Mouse (Mus musculus): ENCODE data around the gene Mmp19.
A peak's percentile ranks its signal among the peaks of the same experiment; 100 is the strongest.
"Not testable (repeated sequence)": the region's sequence is repeated elsewhere in the genome, so short reads cannot be mapped to it uniquely, and the experiment has no call there.

Gene Mmp19

GRCm38 (mm10) chr10:128801981-128802495, 11.3 kb downstream of the Mmp19 start:
- no peak for DNase-seq (ENCODE audit: extremely low spot score)

DNA sequence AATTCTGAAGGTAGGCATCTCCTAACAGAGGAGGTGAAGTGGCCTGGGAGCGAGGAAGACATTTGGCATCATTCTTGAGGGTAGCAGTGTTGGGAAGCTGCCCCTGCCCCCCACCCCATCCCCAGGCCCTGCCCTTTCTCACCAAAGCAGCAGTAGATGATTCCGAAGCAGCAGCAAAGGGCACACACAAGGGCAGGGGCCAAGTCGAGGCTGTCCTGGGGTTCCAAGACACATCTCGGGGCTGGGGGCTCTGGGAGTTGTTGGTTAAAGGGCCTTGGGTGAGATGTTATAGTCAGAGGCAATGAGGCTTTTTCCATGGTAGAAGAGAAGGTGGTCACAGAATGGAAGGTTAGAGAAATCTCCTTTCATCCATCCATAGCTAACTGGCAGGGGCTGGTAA, 12.2 kb downstream of the Mmp19 start:
- no peak for DNase-seq (ENCODE audit: extremely low spot score)

DNA sequence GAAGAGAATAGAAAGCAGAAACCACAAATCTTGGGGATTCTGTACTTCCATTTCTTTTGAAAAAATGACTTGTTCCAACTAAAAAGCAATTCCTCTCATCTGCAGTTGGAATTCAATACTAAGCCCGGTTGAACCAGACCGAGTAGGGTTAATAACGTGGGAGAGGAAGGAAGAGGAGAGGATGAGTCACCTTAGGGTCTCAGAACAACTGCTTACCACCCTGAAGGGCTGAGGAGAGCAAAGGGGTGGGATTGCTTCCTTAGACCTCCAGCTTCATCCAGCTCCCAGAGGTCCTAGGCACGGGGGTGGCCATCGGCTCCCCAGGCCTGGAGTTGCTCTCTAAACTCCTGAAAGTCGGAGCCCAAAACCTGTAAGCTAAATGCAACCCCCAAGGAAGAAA, 12.7 kb downstream of the Mmp19 start:
- no peak for DNase-seq (ENCODE audit: extremely low spot score)

DNA sequence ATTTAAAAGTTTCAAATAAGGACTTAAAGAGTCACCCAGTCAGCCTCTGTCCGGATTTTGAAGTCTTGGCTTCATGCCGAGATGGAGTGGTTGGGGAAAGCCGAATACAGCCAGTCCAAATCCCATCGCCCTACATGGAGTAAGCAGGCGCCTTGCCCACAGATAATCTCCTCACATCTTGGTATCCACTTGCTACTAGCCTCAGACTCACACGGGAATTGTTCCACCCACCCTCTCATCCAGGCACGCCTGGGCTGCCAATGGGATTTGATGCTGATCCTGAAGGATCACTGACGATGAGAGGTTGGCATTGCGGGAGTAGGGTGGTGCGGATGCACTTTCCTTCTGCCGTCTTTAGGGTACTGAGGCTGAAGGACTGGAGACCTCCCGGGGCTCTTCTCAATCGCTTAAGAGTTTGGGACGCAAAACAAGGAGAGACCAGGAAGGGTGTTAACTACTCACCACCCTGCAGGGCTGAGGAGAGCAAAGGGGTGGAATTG, 13.1 kb downstream of the Mmp19 start, which contains the start of gene Dnajc14:
Gene Dnajc14, plus strand, starts transcription at position 292 of the 500 bp plus-strand sequence.
- DNase-seq (ENCODE audit: extremely low spot score): no peak

GRCm38 (mm10) chr10:128804271-128805091, 13.8 kb downstream of the Mmp19 start, which contains the start of gene Tmem198b:
Gene Tmem198b (minus strand): TSS chr10:128804370.
- DNase-seq (ENCODE audit: extremely low spot score): peak; percentile 89

GRCm38 (mm10) chr10:128805092-128806000, 14.6 kb downstream of the Mmp19 start:
- DNase-seq (ENCODE audit: extremely low spot score): peak; percentile 98

GRCm38 (mm10) chr10:128806086-128806485, 15.4 kb downstream of the Mmp19 start:
- no peak for DNase-seq (ENCODE audit: extremely low spot score)

DNA sequence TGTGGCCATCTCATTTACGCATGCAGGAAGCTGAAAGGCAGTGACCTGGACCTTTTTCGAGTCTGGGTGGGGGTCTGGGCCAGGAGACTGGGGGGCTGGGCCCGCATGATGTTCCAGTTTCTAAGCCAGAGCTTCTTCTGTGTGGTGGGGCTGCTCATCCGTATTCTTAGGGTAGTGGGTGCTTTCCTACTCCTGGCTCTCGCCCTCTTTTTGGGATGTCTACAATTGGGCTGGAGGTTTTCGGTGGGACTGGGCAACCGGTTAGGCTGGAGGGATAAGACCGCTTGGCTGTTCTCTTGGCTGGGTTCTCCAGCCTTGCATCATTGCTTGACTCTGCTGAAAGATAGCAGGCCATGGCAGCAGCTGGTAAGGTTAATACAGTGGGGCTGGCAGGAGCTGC, 16.3 kb downstream of the Mmp19 start:
- no peak for DNase-seq (ENCODE audit: extremely low spot score)

GRCm38 (mm10) chr10:128817033-128817432, 26.3 kb downstream of the Mmp19 start, which contains the start of gene Sarnp:
Gene Sarnp (plus strand): TSS chr10:128817333.
- DNase-seq (ENCODE audit: extremely low spot score): no peak

GRCm38 (mm10) chr10:128820217-128820616, 29.5 kb downstream of the Mmp19 start:
- no peak for DNase-seq (ENCODE audit: extremely low spot score)

DNA sequence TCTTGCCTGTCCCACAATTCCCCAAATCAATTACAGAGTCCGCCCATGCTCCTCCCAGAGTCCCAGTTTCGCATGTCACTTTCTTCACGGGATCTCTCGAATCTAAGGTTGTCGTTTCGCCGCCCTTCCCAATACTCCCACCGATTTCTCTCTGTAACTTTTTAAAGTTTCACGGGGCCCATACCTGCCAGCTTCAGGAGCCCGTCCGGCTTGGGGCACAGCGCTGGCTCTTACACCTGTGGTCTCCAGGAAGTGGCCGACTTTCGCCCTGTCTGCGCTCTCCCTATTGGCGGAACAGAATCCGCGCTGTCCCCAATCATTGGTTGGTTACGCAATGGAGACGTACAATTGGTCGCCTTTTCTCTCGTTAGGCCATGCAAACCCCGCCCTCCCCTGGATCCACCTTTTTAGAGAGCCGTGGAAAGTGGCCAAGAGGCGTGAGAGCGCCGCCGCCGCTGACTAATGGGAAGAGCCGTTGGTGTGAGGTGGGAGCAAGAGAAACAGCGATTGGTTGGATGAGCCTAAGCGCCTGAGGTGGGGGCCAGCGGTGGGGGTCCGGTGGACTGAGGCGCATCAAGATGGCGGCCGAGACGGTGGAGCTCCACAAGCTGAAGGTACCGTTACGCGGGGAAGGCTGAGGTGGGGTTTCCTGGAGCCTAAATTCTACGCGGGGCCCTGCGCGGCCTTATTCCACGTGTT, 30.8 kb downstream of the Mmp19 start, which contains the start of gene Ormdl2:
Gene Ormdl2, minus strand, starts transcription at position 288 of the 699 bp plus-strand sequence.
- DNase-seq (ENCODE audit: extremely low spot score): peak; percentile 99

DNA sequence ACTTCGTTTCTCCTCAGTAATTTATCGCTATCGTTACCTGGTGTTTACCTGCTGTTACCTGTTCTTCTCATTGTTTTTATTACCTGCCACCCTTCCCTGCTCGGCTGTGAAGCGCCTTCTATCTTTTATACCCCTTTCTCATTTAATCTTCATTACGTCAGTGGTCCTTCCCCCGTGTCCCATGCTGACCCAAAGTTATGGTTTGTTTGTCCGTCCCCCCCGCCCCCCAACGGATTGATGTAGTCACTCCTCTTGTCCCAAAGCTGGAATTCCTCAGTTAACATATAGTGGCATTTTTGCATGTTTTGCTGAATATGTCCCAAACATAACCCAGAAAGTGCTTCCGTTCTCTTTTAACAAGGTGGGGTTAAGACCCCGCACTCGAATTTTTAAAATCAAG, 31.4 kb downstream of the Mmp19 start:
- no peak for DNase-seq (ENCODE audit: extremely low spot score)

- not testable (repeated sequence) for DNase-seq (ENCODE audit: extremely low spot score)
Observed at GRCm38 (mm10) chr10:128823087-128823486, 32.4 kb downstream of the Mmp19 start.

- DNase-seq (ENCODE audit: extremely low spot score): no peak
Observed at GRCm38 (mm10) chr10:128823821-128824220, 33.1 kb downstream of the Mmp19 start.

GRCm38 (mm10) chr10:128837400-128837799, 46.7 kb downstream of the Mmp19 start:
- no peak for DNase-seq (ENCODE audit: extremely low spot score)

DNA sequence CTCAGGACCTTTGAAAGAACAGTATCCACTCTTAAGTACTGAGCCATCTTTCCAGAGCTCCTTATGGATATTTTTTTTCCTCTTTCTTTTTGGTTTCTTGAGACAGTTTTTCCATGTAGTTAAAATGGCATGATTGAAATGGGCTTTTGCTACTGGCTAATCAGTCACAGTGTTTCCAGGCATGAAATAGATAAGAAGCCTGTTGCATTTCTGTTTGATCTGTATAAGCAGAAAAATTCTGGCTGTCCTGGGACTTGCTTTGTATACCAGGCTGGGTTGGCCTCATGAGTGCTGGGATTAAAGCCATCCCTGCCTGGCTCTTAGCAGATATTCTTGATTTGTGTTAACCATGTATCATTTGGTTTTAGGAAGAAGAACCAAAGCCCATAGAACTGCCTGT, 48.7 kb downstream of the Mmp19 start:
- DNase-seq (ENCODE audit: extremely low spot score): no peak

GRCm38 (mm10) chr10:128840612-128841011, 49.9 kb downstream of the Mmp19 start:
- no peak for DNase-seq (ENCODE audit: extremely low spot score)

- DNase-seq (ENCODE audit: extremely low spot score): no peak
Observed at GRCm38 (mm10) chr10:128843260-128843659, 52.5 kb downstream of the Mmp19 start.

- no peak for DNase-seq (ENCODE audit: extremely low spot score)
Observed at GRCm38 (mm10) chr10:128845516-128845915, 54.8 kb downstream of the Mmp19 start.

- no peak for DNase-seq (ENCODE audit: extremely low spot score)
Observed at GRCm38 (mm10) chr10:128846664-128847063, 56.0 kb downstream of the Mmp19 start.

- no peak for DNase-seq (ENCODE audit: extremely low spot score)
Observed at GRCm38 (mm10) chr10:128848426-128848825, 57.7 kb downstream of the Mmp19 start.
